Mouse (Mus musculus) embryonic facial prominence, embryonic 15.5 days (tissue): Measurements from ENCODE around the gene Ino80d. TPM values are rescaled to one million over a fixed set of nuclear protein-coding genes. Genes with fewer than 3 reads are reported as not detected.

Source experiments
- ATAC-seq: fragments of 200-750 bp; cut with Nextera tagmentation; 2 replicates; pipeline ENCODE4 v1.8.0; 2017; ENCODE audit warnings: low read depth, moderate TSS enrichment; ENCODE audit not compliant: insufficient number of reproducible peaks, low FRiP score, low TSS enrichment
- H3K27ac ChIP-seq: fragments of 300-500 bp; sonication (generic); replicated peaks from 2 replicates; pipeline ENCODE4 v1.5.1; 2015; ENCODE audit warnings: mild to moderate bottlenecking, inconsistent platforms
- H3K27me3 ChIP-seq: fragments of 300-500 bp; sonication (generic); 2 replicates; pipeline ENCODE4 v1.6.1; 2015; ENCODE audit warnings: inconsistent platforms
- H3K36me3 ChIP-seq: fragments of 300-500 bp; sonication (generic); 2 replicates; pipeline ENCODE4 v1.6.1; 2015; ENCODE audit warnings: mild to moderate bottlenecking, inconsistent platforms
- H3K4me1 ChIP-seq: fragments of 300-500 bp; sonication (generic); 2 replicates; pipeline ENCODE4 v1.6.1; 2015; ENCODE audit warnings: inconsistent platforms
- H3K4me2 ChIP-seq: fragments of 300-500 bp; sonication (generic); replicated peaks from 2 replicates; pipeline ENCODE4 v1.6.1; 2015; ENCODE audit warnings: mild to moderate bottlenecking, inconsistent platforms
- H3K4me3 ChIP-seq: fragments of 300-500 bp; sonication (generic); replicated peaks from 2 replicates; pipeline ENCODE4 v1.5.1; 2015; ENCODE audit warnings: mild to moderate bottlenecking, inconsistent platforms
- H3K9ac ChIP-seq: fragments of 300-500 bp; sonication (generic); 2 replicates; pipeline ENCODE4 v1.6.1; 2015; ENCODE audit warnings: inconsistent platforms
- H3K9me3 ChIP-seq: fragments of 300-500 bp; sonication (generic); replicated peaks from 2 replicates; pipeline ENCODE4 v1.6.1; 2016; ENCODE audit warnings: inconsistent platforms
- WGBS: fragments of 180-500 bp; shearing (Covaris S2); methylation state at CpG from one replicate; pipeline ENCODE4 v1.1.7; 2015; 5-methylcytosine and 5-hydroxymethylcytosine counted together
- polyA plus RNA-seq: library from polyadenylated mRNA; unstranded; fragments of >200 nt; fragmentation: Nextera tagmentation; extraction: Ambion mirVana; gene quantifications from 2 replicates; pipeline ENCODE4 v1.2.1, GENCODE M21; 2015

Ino80d gene
- polyA plus RNA-seq, 1 experiment from 2014 or later: 11.2 TPM

DNA sequence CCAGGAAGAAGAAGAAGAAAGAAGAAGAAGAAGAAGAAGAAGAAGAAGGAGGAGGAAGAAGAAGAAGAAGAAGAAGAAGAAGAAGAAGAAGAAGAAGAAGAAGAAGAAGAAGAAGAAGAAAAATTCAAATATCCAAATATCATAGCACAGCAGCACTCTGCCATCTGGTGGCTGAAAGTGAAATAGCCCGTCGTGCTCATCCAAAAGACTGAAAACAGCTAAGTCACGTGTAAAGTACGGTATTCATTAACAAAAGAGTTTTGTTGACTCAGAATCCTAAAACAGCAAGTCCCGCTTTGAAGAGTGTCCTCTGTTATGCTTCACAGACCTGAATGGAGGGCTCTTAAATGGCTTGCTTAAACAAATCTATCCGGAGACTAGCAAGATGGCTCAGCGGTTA is 128.2 kb downstream of the Ino80d start:
- Histone ChIP-seq H3K36me3 (no peaks in the 10 kb centered on the region), H3K4me1 (no peaks in the 10 kb centered on the region), H3K27ac (no peak overlapping the region), H3K4me2 (peak overlapping the region; percentile 37; the same call in 1 of the 2 replicates), H3K9me3 (no peaks in the 10 kb centered on the region), H3K27me3 (no peaks in the 10 kb centered on the region), H3K9ac (no peak overlapping the region), H3K4me3 (peak overlapping the region; percentile 17; the same call in 1 of the 2 replicates)
- ATAC-seq: no peak
- WGBS: 13% methylated on average over 7 of the region's 7 CpGs

DNA sequence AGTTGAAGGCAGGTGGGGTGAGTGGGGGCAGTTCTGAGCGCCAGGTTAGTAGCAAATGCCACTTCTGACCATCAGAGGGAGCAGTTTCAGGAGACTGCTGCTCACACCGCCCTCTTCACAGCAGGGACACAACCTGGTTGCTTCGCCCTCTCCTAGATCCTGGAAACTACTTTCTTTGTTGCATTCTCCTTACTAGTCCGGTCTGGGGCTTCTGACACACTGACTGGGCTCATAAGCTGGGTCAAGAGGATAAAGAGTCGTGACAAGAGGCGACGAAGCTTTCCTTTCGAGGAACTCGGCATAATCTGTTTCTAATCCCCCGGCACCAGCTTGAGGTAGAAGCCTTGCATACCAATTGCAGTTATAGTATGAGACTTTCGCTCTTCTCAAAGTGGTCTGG is 129.9 kb downstream of the Ino80d start:
- Histone ChIP-seq H3K27me3 (no peaks in the 10 kb centered on the region), H3K9me3 (no peaks in the 10 kb centered on the region), H3K4me1 (no peaks in the 10 kb centered on the region), H3K27ac (no peak overlapping the region), H3K4me3 (peak overlapping the region; percentile 35), H3K9ac (no peak overlapping the region), H3K36me3 (no peaks in the 10 kb centered on the region), H3K4me2 (peak overlapping the region; percentile 50)
- ATAC-seq: no peak
- WGBS: 19% methylated on average over 11 of the region's 11 CpGs

GRCm38 (mm10) chr1:62976742-62977141 is 137.7 kb downstream of the Ino80d start:
- Histone ChIP-seq H3K9me3 (no peaks in the 10 kb centered on the region), H3K9ac (no peak overlapping the region), H3K27me3 (no peaks in the 10 kb centered on the region), H3K4me1 (no peaks in the 10 kb centered on the region), H3K4me3 (no peak overlapping the region), H3K27ac (no peak overlapping the region), H3K36me3 (no peaks in the 10 kb centered on the region), H3K4me2 (no peak overlapping the region)
- no peak for ATAC-seq
- 20% methylated on average over 3 of the region's 3 CpGs for WGBS

DNA sequence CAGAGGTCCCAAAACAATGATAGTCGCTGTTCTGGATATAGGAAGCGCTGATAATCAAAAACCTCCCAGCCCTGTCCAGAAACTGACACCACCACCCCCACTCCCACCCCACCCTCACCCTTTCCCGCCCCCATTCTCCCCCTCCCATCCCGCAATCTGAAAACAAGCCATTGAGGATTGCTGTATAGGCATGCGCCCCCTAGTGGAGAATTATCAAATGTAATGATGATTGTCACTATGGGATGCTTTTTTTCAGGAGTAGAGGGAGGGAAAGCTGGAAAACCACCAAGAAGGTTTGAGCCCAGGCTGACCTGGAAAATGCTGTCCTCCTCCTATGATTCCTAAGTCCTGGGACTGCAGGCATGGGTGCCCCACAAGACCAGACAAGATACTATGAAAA is 147.6 kb downstream of the Ino80d start:
- Histone ChIP-seq H3K4me1 (no peaks in the 10 kb centered on the region), H3K27ac (no peak overlapping the region), H3K36me3 (no peaks in the 10 kb centered on the region), H3K4me3 (no peak overlapping the region), H3K27me3 (no peaks in the 10 kb centered on the region), H3K9me3 (no peaks in the 10 kb centered on the region), H3K4me2 (no peak overlapping the region), H3K9ac (no peak overlapping the region)
- no peak for ATAC-seq
- 12% methylated on average over 5 of the region's 5 CpGs for WGBS

DNA sequence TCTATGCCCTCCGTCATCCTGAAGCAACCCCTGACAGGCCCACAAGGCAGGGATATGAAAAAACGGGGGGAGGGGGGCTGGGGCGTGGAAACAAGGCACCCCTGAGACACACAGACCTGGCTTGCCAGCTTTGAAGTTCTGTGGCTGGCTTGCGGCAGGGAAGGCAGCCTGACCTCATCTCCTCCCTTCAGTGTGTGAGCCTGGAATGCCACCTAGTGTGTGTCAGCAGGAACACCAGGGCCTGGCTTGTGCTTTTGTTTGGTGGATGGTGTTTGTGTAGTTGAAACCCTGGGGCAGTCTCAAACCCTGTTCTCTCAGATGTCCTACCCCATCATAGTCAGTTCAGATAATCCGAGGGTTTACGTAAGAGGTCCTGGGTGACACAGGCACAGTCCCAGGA is 150.2 kb downstream of the Ino80d start:
- Histone ChIP-seq H3K4me2 (no peak overlapping the region), H3K27me3 (no peaks in the 10 kb centered on the region), H3K27ac (no peak overlapping the region), H3K9me3 (no peaks in the 10 kb centered on the region), H3K36me3 (no peaks in the 10 kb centered on the region), H3K9ac (no peak overlapping the region), H3K4me1 (no peaks in the 10 kb centered on the region), H3K4me3 (no peak overlapping the region)
- 14% methylated on average over 6 of the region's 6 CpGs for WGBS
- peak; percentile 81; the same call in 1 of the 2 replicates for ATAC-seq

GRCm38 (mm10) chr1:62956942-62957645 is 157.4 kb downstream of the Ino80d start:
- Histone ChIP-seq H3K27ac (no peak overlapping the region), H3K4me1 (no peaks in the 10 kb centered on the region), H3K4me2 (no peak overlapping the region), H3K9ac (no peak overlapping the region), H3K9me3 (no peaks in the 10 kb centered on the region), H3K27me3 (no peaks in the 10 kb centered on the region), H3K4me3 (no peak overlapping the region), H3K36me3 (no peaks in the 10 kb centered on the region)
- WGBS: 69% methylated on average over 1 of the region's 1 CpGs
- no peak for ATAC-seq

- no peak for ATAC-seq
- H3K9ac ChIP-seq: no peak overlapping the region
- 61% methylated on average over 5 of the region's 5 CpGs for WGBS
Observed at GRCm38 (mm10) chr1:62956526-62956925, 157.9 kb downstream of the Ino80d start.

DNA sequence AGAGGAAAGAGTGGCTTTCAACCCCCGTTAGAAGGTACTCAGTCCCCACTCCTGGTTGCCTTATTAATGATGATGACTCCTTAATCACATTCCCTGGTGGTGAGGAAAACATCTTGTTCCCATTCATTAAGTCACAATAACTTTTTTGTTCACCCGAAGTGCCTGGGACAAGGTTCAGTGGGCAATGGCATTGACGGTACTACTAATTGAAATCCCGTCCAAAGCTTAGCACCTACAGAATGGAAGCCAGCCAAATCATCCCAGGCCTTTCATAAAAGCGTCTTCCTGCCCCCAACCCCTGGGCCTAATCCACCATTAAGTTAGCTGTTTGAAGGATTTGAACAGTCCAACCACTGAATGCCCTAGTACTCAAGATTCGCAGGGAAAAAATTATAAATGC is 159.1 kb downstream of the Ino80d start:
- 65% methylated on average over 6 of the region's 6 CpGs for WGBS

More at GRCm38 (mm10) chr1:62956526-62956925, 157.9 kb downstream of the Ino80d start:
- Histone ChIP-seq H3K36me3 (no peaks in the 10 kb centered on the region), H3K4me1 (peaks cover 2% of the 10 kb centered on the region), H3K27me3 (no peaks in the 10 kb centered on the region), H3K4me2 (no peak overlapping the region), H3K27ac (no peak overlapping the region), H3K9me3 (no peaks in the 10 kb centered on the region), H3K4me3 (no peak overlapping the region)

DNA sequence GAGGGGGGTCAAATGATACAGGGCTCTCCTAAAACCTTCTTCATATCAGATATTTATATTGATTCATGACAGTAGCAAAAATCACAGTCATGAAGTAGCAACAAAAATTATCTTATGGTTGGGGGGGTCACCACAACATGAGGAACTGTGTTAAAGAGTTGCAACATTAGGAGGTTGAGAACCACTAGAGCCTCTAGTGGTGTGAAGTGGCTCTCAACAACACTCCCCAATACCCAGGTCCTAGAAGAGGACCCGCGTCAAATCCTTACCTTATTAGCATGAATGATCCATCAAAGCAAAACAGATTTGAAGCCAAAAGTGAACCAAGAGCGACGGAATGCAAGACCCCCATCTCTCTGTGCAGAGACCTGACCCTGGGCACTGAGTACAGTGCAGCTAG is 161.4 kb downstream of the Ino80d start:
- H3K4me2 ChIP-seq: no peak overlapping the region
- H3K4me1 ChIP-seq: peaks cover 7% of the 10 kb centered on the region
- H3K9ac ChIP-seq: no peak overlapping the region
- no peak for ATAC-seq
- no peaks in the 10 kb centered on the region for H3K36me3 ChIP-seq
- no peaks in the 10 kb centered on the region for H3K27me3 ChIP-seq
- no peak overlapping the region for H3K4me3 ChIP-seq
- no peak overlapping the region for H3K27ac ChIP-seq
- H3K9me3 ChIP-seq: no peaks in the 10 kb centered on the region
- WGBS: 90% methylated on average over 4 of the region's 4 CpGs

More for the DNA sequence above, 159.1 kb downstream of the Ino80d start:
- Histone ChIP-seq H3K4me2 (no peak overlapping the region), H3K4me1 (peaks cover 7% of the 10 kb centered on the region), H3K27ac (no peak overlapping the region), H3K27me3 (no peaks in the 10 kb centered on the region), H3K9ac (no peak overlapping the region), H3K36me3 (no peaks in the 10 kb centered on the region), H3K9me3 (no peaks in the 10 kb centered on the region), H3K4me3 (no peak overlapping the region)
- ATAC-seq: no peak

DNA sequence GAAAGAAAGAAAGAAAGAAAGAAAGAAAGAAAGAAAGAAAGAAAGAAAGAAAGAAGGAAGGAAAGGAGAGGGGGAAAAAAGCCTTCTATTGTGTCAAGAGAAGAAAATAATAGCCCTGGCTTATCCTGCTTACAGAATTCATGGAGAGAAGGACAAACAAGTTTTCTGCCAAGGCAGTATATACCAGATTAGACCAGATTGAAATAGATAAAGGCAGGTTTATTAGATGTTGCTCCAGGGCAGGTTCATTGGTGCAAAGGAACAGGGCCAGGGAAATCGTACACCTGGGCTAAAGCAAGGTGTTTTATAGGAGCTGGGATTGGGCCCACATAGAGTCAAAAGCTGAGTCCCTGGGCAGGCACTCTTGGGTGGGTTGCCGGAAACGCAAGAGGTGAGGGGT is 162.1 kb downstream of the Ino80d start:
- no peaks in the 10 kb centered on the region for H3K27me3 ChIP-seq
- no peaks in the 10 kb centered on the region for H3K36me3 ChIP-seq
- no peak overlapping the region for H3K4me3 ChIP-seq
- H3K4me1 ChIP-seq: peaks cover 7% of the 10 kb centered on the region
- H3K27ac ChIP-seq: no peak overlapping the region
- no peak for ATAC-seq
- 82% methylated on average over 3 of the region's 3 CpGs for WGBS
- no peak overlapping the region for H3K9ac ChIP-seq
- no peaks in the 10 kb centered on the region for H3K9me3 ChIP-seq
- H3K4me2 ChIP-seq: no peak overlapping the region

DNA sequence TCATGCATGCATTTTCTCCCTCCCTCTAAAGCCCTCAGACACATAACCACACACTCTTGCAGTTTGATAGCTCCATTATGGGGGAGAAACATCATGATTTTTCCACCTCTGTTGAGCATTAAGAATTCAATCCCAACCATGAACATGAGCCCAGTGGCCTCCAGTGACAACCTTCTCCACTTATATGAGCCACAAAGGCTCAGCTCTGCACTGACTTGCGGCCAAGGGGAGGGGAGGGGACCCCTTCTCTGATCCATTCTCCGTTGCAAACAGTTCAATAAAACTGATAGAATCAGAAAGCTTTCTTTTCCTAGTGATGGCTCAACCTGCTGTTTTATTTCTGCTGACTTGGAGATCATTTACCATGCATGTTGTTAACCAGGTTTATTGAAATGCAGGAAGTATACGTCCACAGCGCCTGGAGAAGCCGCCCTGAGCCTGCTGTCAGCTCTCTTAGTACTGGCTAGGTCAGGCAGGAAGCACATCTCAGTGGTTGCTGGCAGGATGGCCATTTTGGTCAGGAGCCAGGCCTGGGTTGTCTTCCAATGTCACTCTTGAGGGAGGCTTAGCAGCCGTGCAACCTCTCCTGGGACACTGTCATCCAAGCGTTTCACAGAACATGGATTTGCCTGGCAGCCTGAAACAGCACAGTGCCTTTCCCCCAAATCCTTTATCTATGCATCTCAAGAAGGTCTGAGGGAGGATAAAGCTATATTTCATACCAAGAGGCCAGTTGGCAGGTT is 163.2 kb downstream of the Ino80d start:
- no peak; the same call in 1 of the 2 replicates for ATAC-seq
- peaks cover 7% of the 10 kb centered on the region for H3K4me1 ChIP-seq
- no peaks in the 10 kb centered on the region for H3K36me3 ChIP-seq
- no peak overlapping the region for H3K4me2 ChIP-seq
- no peak overlapping the region for H3K4me3 ChIP-seq
- 0 out of 2 replicates have a peak overlapping the region, but pooled peaks have one; percentile 30 for H3K27ac ChIP-seq
- no peak overlapping the region for H3K9ac ChIP-seq
- H3K27me3 ChIP-seq: no peaks in the 10 kb centered on the region
- H3K9me3 ChIP-seq: no peaks in the 10 kb centered on the region
- 63% methylated on average over 7 of the region's 7 CpGs for WGBS
